Comparison of ENCODE assay signal across 8 mouse cellular contexts in genomic region chr10:60934297-60935286, GRCm38 (mm10).
A peak's percentile ranks its signal among the peaks of the same experiment; 100 is the strongest.
DNase-seq lines count a peak whose midpoint lies in the region; ATAC-seq lines count a peak whose summit lies in the region.

No protein-coding gene starts in this region.

- ATAC-seq in frontal cortex, adult (ENCODE audit: low TSS enrichment): peak; percentile 89
- ATAC-seq in intestine, embryonic 15.5 days: peak; percentile 93
- peak; percentile 37; the same call in 1 of the 2 replicates for ATAC-seq in liver, embryonic 11.5 days (replicated peaks; ENCODE audit: low FRiP score)
- no peak for ATAC-seq in forebrain, embryonic 13.5 days

- H3K9me3 ChIP-seq in intestine, embryonic 15.5 days: no peaks in the 10 kb centered on the region
- H3K9me3 ChIP-seq in liver, embryonic 11.5 days (ENCODE audit: control insufficient read depth, low read length): no peaks in the 10 kb centered on the region
- H3K9me3 ChIP-seq in forebrain, embryonic 13.5 days (replicated peaks): no peaks in the 10 kb centered on the region

- DNase-seq in frontal cortex, postnatal 10 days (ENCODE audit: low spot score in 2 of 2): no peak
- peak; percentile 72 for DNase-seq in NIH3T3 (ENCODE audit: low read depth)
- DNase-seq in gastrocnemius, adult 18-20 months (ENCODE audit: low spot score): peak; percentile 43
- DNase-seq in liver, embryonic 11.5 days (ENCODE audit: low spot score): no peak
- peak; percentile 27 to 39 for DNase-seq in right cerebral cortex, postnatal 36 days (ENCODE audit: low spot score in 2 of 2)

- H3K9ac ChIP-seq in intestine, embryonic 15.5 days: no peak overlapping the region
- H3K9ac ChIP-seq in liver, embryonic 11.5 days (ENCODE audit: low read depth, low read length): no peak overlapping the region
- no peak overlapping the region for H3K9ac ChIP-seq in forebrain, embryonic 13.5 days

- no peaks in the 10 kb centered on the region for H3K36me3 ChIP-seq in intestine, embryonic 15.5 days
- no peaks in the 10 kb centered on the region for H3K36me3 ChIP-seq in liver, embryonic 11.5 days (ENCODE audit: control insufficient read depth, insufficient read depth, low read length)
- H3K36me3 ChIP-seq in forebrain, embryonic 13.5 days (ENCODE audit: poor library complexity, severe bottlenecking): no peaks in the 10 kb centered on the region

- H3K4me1 ChIP-seq in intestine, embryonic 15.5 days (replicated peaks): 0 out of 2 replicates have a peak, but pooled peaks cover 4% of the 10 kb centered on the region
- peaks cover 13% of the 10 kb centered on the region for H3K4me1 ChIP-seq in liver, embryonic 11.5 days (replicated peaks; ENCODE audit: control insufficient read depth, insufficient read depth, low read length)
- H3K4me1 ChIP-seq in forebrain, embryonic 13.5 days: peaks cover 35% of the 10 kb centered on the region

- H3K27ac ChIP-seq in intestine, embryonic 15.5 days: peak overlapping the region; percentile 27; the same call in 1 of the 2 replicates
- H3K27ac ChIP-seq in liver, embryonic 11.5 days (ENCODE audit: low read depth, low read length): peak overlapping the region; percentile 67; the same call in 1 of the 2 replicates
- H3K27ac ChIP-seq in forebrain, embryonic 13.5 days: no peak overlapping the region

- 64% methylated on average over 13 of the region's 13 CpGs for WGBS in intestine, embryonic 15.5 days
- WGBS in liver, embryonic 11.5 days: 62% methylated on average over 13 of the region's 13 CpGs
- 72% methylated on average over 13 of the region's 13 CpGs for WGBS in forebrain, embryonic 13.5 days

- H3K4me2 ChIP-seq in intestine, embryonic 15.5 days (replicated peaks): 0 out of 2 replicates have a peak overlapping the region, but pooled peaks have one; percentile 9
- peak overlapping the region; percentile 4; the same call in 1 of the 2 replicates for H3K4me2 ChIP-seq in liver, embryonic 11.5 days
- no peak overlapping the region for H3K4me2 ChIP-seq in forebrain, embryonic 13.5 days

- H3K27me3 ChIP-seq in intestine, embryonic 15.5 days (replicated peaks): peaks cover 4% of the 10 kb centered on the region; the same call in 1 of the 2 replicates
- H3K27me3 ChIP-seq in liver, embryonic 11.5 days (replicated peaks; ENCODE audit: control insufficient read depth, insufficient read depth, low read length): no peaks in the 10 kb centered on the region
- H3K27me3 ChIP-seq in forebrain, embryonic 13.5 days: no peaks in the 10 kb centered on the region

- no peak overlapping the region for H3K4me3 ChIP-seq in intestine, embryonic 15.5 days (replicated peaks)
- H3K4me3 ChIP-seq in liver, embryonic 11.5 days (ENCODE audit: low read depth, low read length): no peak overlapping the region
- no peak overlapping the region for H3K4me3 ChIP-seq in forebrain, embryonic 13.5 days

Comparison
In these comparisons a context has a peak if more than half of its experiments do, and no peak if none do; other contexts are left out.
1. DNase-seq: peak in NIH3T3 (single experiment), gastrocnemius, adult 18-20 months (single experiment) and right cerebral cortex, postnatal 36 days (2 of 2); none in frontal cortex, postnatal 10 days (0 of 2) and liver, embryonic 11.5 days (single experiment).